Mouse (Mus musculus) liver, embryonic 16.5 days (tissue): Measurements from ENCODE around the gene Mcf2l. TPM values are rescaled to one million over a fixed set of nuclear protein-coding genes. Genes with fewer than 3 reads are reported as not detected.
A peak's percentile ranks its signal among the peaks of the same experiment; 100 is the strongest.

ENCODE experiments used
- ATAC-seq: fragments of 200-750 bp; cut with Nextera tagmentation; 2 replicates; pipeline ENCODE4 v1.8.0; 2017; ENCODE audit warnings: low read depth, mild to moderate bottlenecking, moderate number of reproducible peaks, moderate library complexity
- H3K27ac ChIP-seq: fragments of 300-500 bp; sonication (generic); 2 replicates; pipeline ENCODE4 v1.5.1; 2014; ENCODE audit warnings: mild to moderate bottlenecking, low read length
- H3K27me3 ChIP-seq: fragments of 300-500 bp; sonication (generic); 2 replicates; pipeline ENCODE4 v1.6.1; 2014; ENCODE audit warnings: low read depth, low read length, mixed read lengths; ENCODE audit not compliant: control insufficient read depth, insufficient read depth
- H3K36me3 ChIP-seq: fragments of 300-500 bp; sonication (generic); 2 replicates; pipeline ENCODE4 v1.6.1; 2014; ENCODE audit warnings: mild to moderate bottlenecking; ENCODE audit not compliant: control insufficient read depth, insufficient read depth
- H3K4me1 ChIP-seq: fragments of 300-500 bp; sonication (generic); 2 replicates; pipeline ENCODE4 v1.6.1; 2014; ENCODE audit warnings: low read depth, low read length, mixed read lengths; ENCODE audit not compliant: control insufficient read depth
- H3K4me2 ChIP-seq: fragments of 300-500 bp; sonication (generic); 2 replicates; pipeline ENCODE4 v1.6.1; 2014; ENCODE audit warnings: low read depth, low read length, mixed read lengths
- H3K4me3 ChIP-seq: fragments of 300-500 bp; sonication (generic); 2 replicates; pipeline ENCODE4 v1.5.1; 2014; ENCODE audit warnings: low read depth, mild to moderate bottlenecking, low read length
- H3K9ac ChIP-seq: fragments of 300-500 bp; sonication (generic); 2 replicates; pipeline ENCODE4 v1.6.1; 2014; ENCODE audit warnings: low read depth, low read length
- H3K9me3 ChIP-seq: fragments of 300-500 bp; sonication (generic); replicated peaks from 2 replicates; pipeline ENCODE4 v1.6.1; 2016; ENCODE audit warnings: low read length; ENCODE audit not compliant: control insufficient read depth
- WGBS: fragments of 180-500 bp; shearing (Covaris S2); extraction: QIAGEN DNeasy Blood & Tissue Kit; methylation state at CpG from one replicate; pipeline ENCODE4 v1.1.7; 2014; ENCODE audit not compliant: insufficient replicate concordance; 5-methylcytosine and 5-hydroxymethylcytosine counted together
- polyA plus RNA-seq: library from polyadenylated mRNA; unstranded; fragments of >200 nt; fragmentation: Nextera tagmentation; extraction: Ambion mirVana; gene quantifications from 2 replicates; pipeline ENCODE4 v1.2.1, GENCODE M21; 2015

The Mcf2l gene
- polyA plus RNA-seq, 1 experiment from 2014 or later, result 1.3 TPM

DNA sequence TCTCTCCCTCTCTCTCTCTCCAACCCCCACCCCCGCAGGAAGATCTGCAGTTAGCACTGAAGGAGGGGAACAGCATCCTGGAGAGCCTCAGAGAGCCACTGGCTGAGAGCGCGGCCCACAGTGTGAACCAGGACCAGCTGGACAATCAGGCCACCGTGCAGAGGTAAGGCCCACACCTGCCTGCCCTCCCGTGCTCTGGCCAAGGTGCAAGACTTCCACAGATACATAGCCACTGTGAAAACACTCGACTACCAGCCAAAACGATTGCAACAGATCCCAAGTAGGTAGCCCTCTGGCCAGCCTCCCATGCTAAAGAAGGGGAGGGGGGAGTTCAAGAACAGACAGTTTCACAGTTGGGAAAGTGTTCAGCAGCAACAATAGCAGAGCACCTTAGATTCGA lies 124.7 kb downstream of the Mcf2l start:
- Histone ChIP-seq H3K9me3 (no peaks in the 10 kb centered on the region), H3K9ac (no peak overlapping the region), H3K36me3 (no peaks in the 10 kb centered on the region), H3K27ac (no peak overlapping the region), H3K27me3 (no peaks in the 10 kb centered on the region), H3K4me2 (no peak overlapping the region), H3K4me3 (no peak overlapping the region), H3K4me1 (no peaks in the 10 kb centered on the region)
- 46% methylated on average over 8 of the region's 8 CpGs for WGBS
- ATAC-seq, result peak; percentile 24; the same call in 1 of the 2 replicates

DNA sequence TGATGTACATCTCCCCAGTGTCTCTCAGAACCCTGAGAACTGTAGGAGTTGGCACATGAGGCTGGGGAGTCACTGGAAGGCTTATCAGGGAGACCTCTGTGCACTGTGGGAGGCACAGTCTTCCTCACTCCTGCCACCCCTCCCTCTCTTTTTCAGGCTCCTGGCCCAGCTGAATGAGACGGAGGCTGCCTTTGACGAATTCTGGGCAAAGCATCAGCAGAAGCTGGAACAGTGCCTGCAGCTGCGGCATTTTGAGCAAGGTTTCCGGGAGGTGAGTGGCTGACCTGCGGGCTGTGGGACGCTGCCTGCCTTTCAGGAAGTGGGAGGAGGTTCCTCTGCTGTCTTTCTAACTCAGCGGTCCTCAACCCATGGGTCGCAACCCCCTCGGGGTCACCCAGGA lies 126.2 kb downstream of the Mcf2l start:
- no peak overlapping the region for H3K4me3 ChIP-seq
- H3K9ac ChIP-seq, result no peak overlapping the region
- no peak for ATAC-seq
- H3K27me3 ChIP-seq, result no peaks in the 10 kb centered on the region
- H3K9me3 ChIP-seq, result no peaks in the 10 kb centered on the region
- no peaks in the 10 kb centered on the region for H3K4me1 ChIP-seq
- no peak overlapping the region for H3K27ac ChIP-seq
- WGBS, result 54% methylated on average over 9 of the region's 9 CpGs
- H3K36me3 ChIP-seq, result no peaks in the 10 kb centered on the region
- H3K4me2 ChIP-seq, result no peak overlapping the region

DNA sequence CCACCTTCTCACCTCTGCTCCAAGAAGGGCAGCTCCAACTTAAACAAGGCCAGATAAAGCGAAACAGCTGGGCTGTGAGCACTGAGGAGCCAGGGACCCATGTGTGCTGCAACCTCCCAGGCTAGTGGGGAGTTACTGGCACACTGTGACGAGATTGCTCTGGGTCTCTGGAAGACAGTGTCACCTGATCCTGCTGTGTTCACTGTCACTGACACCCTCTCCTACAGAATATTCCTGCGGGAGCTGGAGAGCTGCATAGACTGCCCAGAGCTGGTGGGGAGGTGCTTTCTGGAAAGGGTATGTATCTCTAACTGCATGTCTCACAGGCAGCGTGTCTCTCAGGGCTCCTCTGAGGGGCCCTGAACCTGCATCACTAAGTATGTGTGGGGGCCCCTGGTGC lies 133.9 kb downstream of the Mcf2l start:
- whole genome bisulfite sequencing, result 58% methylated on average over 4 of the region's 4 CpGs
- no peaks in the 10 kb centered on the region for H3K36me3 ChIP-seq
- H3K4me1 ChIP-seq, result no peaks in the 10 kb centered on the region
- H3K4me2 ChIP-seq, result no peak overlapping the region
- H3K9ac ChIP-seq, result no peak overlapping the region
- no peaks in the 10 kb centered on the region for H3K9me3 ChIP-seq
- H3K27me3 ChIP-seq, result no peaks in the 10 kb centered on the region
- no peak overlapping the region for H3K27ac ChIP-seq
- ATAC-seq, result no peak
- H3K4me3 ChIP-seq, result no peak overlapping the region

DNA sequence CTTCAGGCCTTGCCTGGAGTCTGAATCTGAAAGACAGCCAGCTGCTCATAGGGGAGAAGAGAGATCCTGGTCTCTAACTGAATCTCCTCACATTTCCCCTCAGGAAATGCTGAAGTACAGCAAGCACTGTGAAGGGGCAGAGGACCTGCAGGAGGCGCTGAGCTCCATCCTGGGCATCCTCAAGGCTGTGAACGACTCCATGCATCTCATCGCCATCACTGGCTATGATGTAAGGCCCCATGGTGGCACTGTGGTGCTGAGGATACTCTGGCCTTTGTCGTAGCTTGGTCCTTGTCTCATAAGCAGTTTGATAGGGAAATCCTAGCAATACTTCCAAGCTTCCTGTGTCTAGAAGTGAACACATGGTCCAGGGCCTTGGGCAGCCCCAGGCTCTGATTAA lies 136.7 kb downstream of the Mcf2l start:
- Histone ChIP-seq H3K4me2 (no peak overlapping the region), H3K27ac (no peak overlapping the region), H3K27me3 (no peaks in the 10 kb centered on the region), H3K9me3 (no peaks in the 10 kb centered on the region), H3K36me3 (no peaks in the 10 kb centered on the region), H3K9ac (no peak overlapping the region), H3K4me1 (no peaks in the 10 kb centered on the region), H3K4me3 (no peak overlapping the region)
- 34% methylated on average over 4 of the region's 4 CpGs for WGBS
- ATAC-seq, result peak; percentile 65

DNA sequence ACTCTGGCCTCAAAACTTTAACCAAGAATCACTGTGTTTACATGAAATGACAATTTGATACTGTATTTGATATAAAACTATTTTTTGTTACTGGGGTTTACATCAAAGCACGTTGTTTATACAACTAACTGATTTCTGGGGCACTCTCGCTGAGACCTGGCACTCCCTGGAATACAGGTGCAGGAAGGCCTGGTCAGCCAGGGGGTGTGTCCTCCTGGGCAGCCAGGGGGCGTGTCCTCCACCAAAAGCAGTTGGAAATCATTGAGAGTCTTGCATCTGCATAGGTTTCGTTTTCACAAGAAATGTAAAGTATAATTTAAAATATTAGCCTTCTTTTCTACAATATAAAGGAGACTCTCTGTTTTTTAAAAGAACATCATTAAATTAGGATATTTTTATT lies 146.0 kb downstream of the Mcf2l start:
- Histone ChIP-seq H3K27me3 (no peaks in the 10 kb centered on the region), H3K4me2 (no peak overlapping the region), H3K36me3 (no peaks in the 10 kb centered on the region), H3K9ac (no peak overlapping the region), H3K4me3 (no peak overlapping the region), H3K9me3 (no peaks in the 10 kb centered on the region), H3K27ac (no peak overlapping the region), H3K4me1 (no peaks in the 10 kb centered on the region)
- 38% methylated on average over 4 of the region's 4 CpGs for WGBS
- ATAC-seq, result no peak

DNA sequence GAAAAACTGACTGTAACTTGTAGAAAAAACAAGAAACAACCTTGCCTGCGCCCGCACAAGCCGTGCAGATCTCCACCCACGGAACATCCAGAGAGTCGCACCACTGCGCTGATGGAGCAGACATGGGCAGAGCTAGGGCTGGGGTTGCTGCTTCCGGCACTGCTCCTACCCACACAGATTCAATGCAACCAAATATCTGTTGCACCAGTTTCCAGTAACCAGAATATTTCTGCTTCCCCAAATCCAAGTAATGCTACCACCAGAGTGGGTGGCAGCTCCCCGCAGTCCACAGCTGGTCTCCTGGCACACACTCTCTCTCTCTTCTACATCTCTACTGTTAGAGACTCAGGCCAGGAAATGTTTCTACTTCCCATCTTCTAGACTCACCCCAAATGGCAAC lies 148.2 kb downstream of the Mcf2l start:
- no peak overlapping the region for H3K9ac ChIP-seq
- no peaks in the 10 kb centered on the region for H3K4me1 ChIP-seq
- H3K27ac ChIP-seq, result no peak overlapping the region
- 83% methylated on average over 8 of the region's 8 CpGs for WGBS
- no peaks in the 10 kb centered on the region for H3K27me3 ChIP-seq
- H3K4me2 ChIP-seq, result no peak overlapping the region
- no peak for ATAC-seq
- H3K9me3 ChIP-seq, result no peaks in the 10 kb centered on the region
- no peaks in the 10 kb centered on the region for H3K36me3 ChIP-seq
- H3K4me3 ChIP-seq, result no peak overlapping the region

DNA sequence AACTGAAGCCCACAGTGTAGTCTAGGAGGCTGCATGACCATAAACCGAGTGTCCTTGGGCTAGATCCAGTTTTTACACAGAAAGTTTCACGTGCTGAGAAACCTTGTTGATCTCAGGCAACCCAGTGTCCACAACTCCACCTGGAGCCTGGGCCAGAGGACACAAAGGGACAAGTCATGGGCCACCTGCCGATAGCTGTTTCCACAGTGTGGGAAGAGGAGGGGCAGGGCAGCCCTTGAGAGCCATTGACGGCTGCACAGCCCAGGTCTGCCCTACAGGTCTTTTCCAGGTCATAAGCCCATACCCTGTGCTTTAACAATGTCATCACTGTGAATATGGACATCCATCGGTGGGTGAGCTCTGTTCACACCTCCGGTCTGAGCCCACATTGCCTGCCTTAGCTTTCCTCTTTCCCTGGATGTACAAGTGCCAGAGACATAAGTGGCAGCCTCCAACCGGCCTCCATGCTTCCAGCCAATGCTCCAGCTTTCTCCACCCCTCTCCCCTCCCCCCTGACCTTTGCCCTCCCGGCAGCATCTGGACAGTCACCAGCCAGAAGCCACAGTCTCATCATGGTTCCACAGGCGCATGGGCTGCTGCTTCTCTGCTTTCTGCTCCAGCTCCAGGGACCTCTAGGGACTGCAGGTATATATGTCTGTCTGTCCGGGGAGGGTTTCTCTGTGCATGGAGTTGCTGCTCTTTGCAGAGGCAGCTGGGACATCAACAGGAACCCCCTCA lies 152.1 kb downstream of the Mcf2l start, which contains the start of gene F7:
F7 (plus strand) TSS at position 548 of the 738 bp plus-strand sequence.
- Histone ChIP-seq H3K27me3 (no peaks in the 10 kb centered on the region), H3K36me3 (no peaks in the 10 kb centered on the region), H3K4me3 (no peak within 1 kb of the TSS), H3K27ac (no peak within 1 kb of the TSS), H3K9ac (no peak within 1 kb of the TSS), H3K4me2 (no peak within 1 kb of the TSS), H3K9me3 (no peaks in the 10 kb centered on the region), H3K4me1 (no peaks in the 10 kb centered on the region; the same call in 1 of the 2 replicates)
- WGBS, result 48% methylated on average over 10 of the region's 10 CpGs
- peak; percentile 77 for ATAC-seq

DNA sequence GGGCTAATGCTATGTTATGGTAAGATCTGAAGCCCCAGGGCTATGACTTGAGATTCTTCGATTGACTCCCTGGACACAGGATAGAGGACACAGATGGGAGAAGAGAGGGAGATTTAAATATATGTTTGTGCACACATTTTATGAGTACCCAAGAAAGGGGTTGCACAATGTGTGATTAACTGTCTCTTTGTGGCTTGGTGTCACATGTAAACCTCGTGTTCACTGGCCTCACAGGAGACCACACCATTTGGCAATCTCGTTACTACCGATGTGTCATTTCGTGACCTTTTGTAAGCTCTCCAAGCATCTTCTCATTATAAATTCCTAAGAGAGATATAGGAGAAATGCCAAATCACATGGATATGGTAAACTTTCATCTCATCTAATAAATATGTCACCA lies 154.0 kb downstream of the Mcf2l start:
- H3K9me3 ChIP-seq, result no peaks in the 10 kb centered on the region
- no peak overlapping the region for H3K27ac ChIP-seq
- WGBS, result 65% methylated on average over 5 of the region's 5 CpGs
- no peak overlapping the region for H3K4me2 ChIP-seq
- no peaks in the 10 kb centered on the region for H3K27me3 ChIP-seq
- H3K4me1 ChIP-seq, result no peaks in the 10 kb centered on the region; the same call in none of the 2 replicates
- no peaks in the 10 kb centered on the region for H3K36me3 ChIP-seq
- H3K9ac ChIP-seq, result no peak overlapping the region
- no peak for ATAC-seq
- H3K4me3 ChIP-seq, result no peak overlapping the region

DNA sequence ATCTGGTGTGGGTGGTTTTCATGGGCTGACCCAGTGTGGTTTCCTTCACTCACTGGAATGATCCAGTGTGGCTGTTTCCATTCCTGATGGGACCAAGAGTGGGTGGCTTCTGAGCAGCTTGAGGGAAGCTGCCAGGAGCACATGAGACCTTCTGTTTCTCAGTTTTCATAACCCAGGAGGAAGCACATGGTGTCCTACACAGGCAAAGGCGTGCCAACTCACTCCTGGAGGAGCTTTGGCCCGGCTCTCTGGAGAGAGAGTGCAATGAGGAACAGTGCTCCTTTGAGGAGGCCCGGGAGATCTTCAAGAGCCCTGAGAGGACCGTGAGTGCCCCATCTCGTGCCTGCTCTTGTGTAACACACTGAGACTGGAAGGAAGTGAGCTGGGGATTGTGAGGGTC lies 154.9 kb downstream of the Mcf2l start:
- Histone ChIP-seq H3K4me1 (no peaks in the 10 kb centered on the region; the same call in none of the 2 replicates), H3K9ac (no peak overlapping the region), H3K27ac (no peak overlapping the region), H3K9me3 (no peaks in the 10 kb centered on the region), H3K27me3 (no peaks in the 10 kb centered on the region), H3K36me3 (no peaks in the 10 kb centered on the region), H3K4me3 (no peak overlapping the region), H3K4me2 (no peak overlapping the region)
- WGBS, result 21% methylated on average over 5 of the region's 5 CpGs
- no peak for ATAC-seq
